Mouse (Mus musculus): Measurements from ENCODE around the gene Mtcl1. TPM values are rescaled to one million over a fixed set of nuclear protein-coding genes. Genes with fewer than 3 reads are reported as not detected.

Mtcl1 gene
- total and polyA plus RNA-seq, 3 experiments, result not detected

- TF ChIP-seq SMC3 (IDR thresholded peaks at IDR 0.05; ENCODE audit: low read depth, low read length) (peak; percentile 77), CHD2 (IDR thresholded peaks at IDR 0.05; ENCODE audit: low read length) (no peak), SIN3A (IDR thresholded peaks at IDR 0.05; ENCODE audit: low read length) (no peak), USF1 (IDR thresholded peaks at IDR 0.05; ENCODE audit: low read depth, low read length) (no peak), GABPA (IDR thresholded peaks at IDR 0.05; ENCODE audit: insufficient replicate concordance, low read depth, low read length) (no peak), RAD21 (IDR thresholded peaks at IDR 0.05; ENCODE audit: low read depth, low read length) (peak; percentile 37), CTCF (conservative IDR thresholded peaks at IDR 0.05 in 1 of 2, IDR thresholded peaks at IDR 0.05 in 1 of 2; ENCODE audit: low read depth in 2 of 2, low read length in 2 of 2) (peak; percentile 28 to 81; a peak in 2 of 4 replicates), ZNF384 (IDR thresholded peaks at IDR 0.05; ENCODE audit: low read depth, low read length) (no peak), MYC (IDR thresholded peaks at IDR 0.05; ENCODE audit: low read depth, low read length) (no peak), TBP (conservative IDR thresholded peaks at IDR 0.05; ENCODE audit: low read depth, low read length) (no peak)
- in situ Hi-C loops (cut with MboI; ENCODE audit: low pct_ligation_motif_present, low pct_unique_long_range_greater_than_20kb, low sequenced_read_pairs) (loop anchor here (5.0 to 10.0 kb wide), 2 partner anchors 248 to 341 kb away; no protein-coding TSS in a partner anchor), dilution Hi-C loops (cut with MboI; ENCODE audit: extremely low pct_ligation_motif_present, extremely low pct_unique_long_range_greater_than_20kb, low sequenced_read_pairs) (no loop called here)
- peaks cover 1% of the 10 kb centered on the region for H3K9me3 ChIP-seq (replicated peaks; ENCODE audit: low read length)
- H3K79me2 ChIP-seq (replicated peaks; ENCODE audit: control insufficient read depth, extremely low read depth, insufficient read depth, poor library complexity, severe bottlenecking), result no peaks in the 10 kb centered on the region
- no peak overlapping the region for H3K4me3 ChIP-seq (replicated peaks in 1 of 3; ENCODE audit: low read depth in 2 of 3, low read length in 2 of 3, poor library complexity in 1 of 3)
- H3K4me2 ChIP-seq (ENCODE audit: insufficient read depth, low read depth, poor library complexity, severe bottlenecking), result no peak overlapping the region; the same call in 1 of the 2 replicates
- peak; percentile 29 for DNase-seq (ENCODE audit: extremely low read depth)
- no peaks in the 10 kb centered on the region for H3K36me3 ChIP-seq (replicated peaks in 1 of 2; ENCODE audit: control insufficient read depth in 1 of 2, insufficient read depth in 1 of 2, low read length in 1 of 2)
- H3K4me1 ChIP-seq (ENCODE audit: control insufficient read depth in 1 of 2, insufficient read depth in 2 of 2), result peaks cover 0 to 3% of the 10 kb centered on the region in 2 experiments; a peak in 2 of 4 replicates
- no peak overlapping the region for H3K9ac ChIP-seq (ENCODE audit: insufficient read depth, low read depth)
- H3K27ac ChIP-seq (ENCODE audit: insufficient read depth, low read depth), result no peak overlapping the region
- H3K27me3 ChIP-seq (replicated peaks), result no peaks in the 10 kb centered on the region
These were observed 36.2 kb upstream of the Mtcl1 start for GRCm38 (mm10) chr17:66485742-66486141.

GRCm38 (mm10) chr17:66484965-66485364, 35.4 kb upstream of the Mtcl1 start:
- TF ChIP-seq HCFC1 (IDR thresholded peaks at IDR 0.05; ENCODE audit: low read depth, low read length), result no peak
- no peak for TF ChIP-seq ETS1 (conservative IDR thresholded peaks at IDR 0.05; ENCODE audit: low read depth, low read length)
- no peak for TF ChIP-seq MXI1 (IDR thresholded peaks at IDR 0.05; ENCODE audit: low read depth, low read length)
- TF ChIP-seq E2F4 (IDR thresholded peaks at IDR 0.05; ENCODE audit: insufficient replicate concordance, low read depth, low read length), result no peak
- H3K9me3 ChIP-seq (replicated peaks; ENCODE audit: low read length), result peaks cover 5% of the 10 kb centered on the region
- dilution Hi-C loops (cut with MboI; ENCODE audit: extremely low pct_ligation_motif_present, extremely low pct_unique_long_range_greater_than_20kb, low sequenced_read_pairs) (no loop called here), in situ Hi-C loops (cut with MboI; ENCODE audit: low pct_ligation_motif_present, low pct_unique_long_range_greater_than_20kb, low sequenced_read_pairs) (loop anchor here (5.0 to 10.0 kb wide), 2 partner anchors 248 to 340 kb away; no protein-coding TSS in a partner anchor)
- no peaks in the 10 kb centered on the region for H3K27me3 ChIP-seq (replicated peaks)
- H3K27ac ChIP-seq (ENCODE audit: insufficient read depth, low read depth), result no peak overlapping the region
- no peak overlapping the region for H3K9ac ChIP-seq (ENCODE audit: insufficient read depth, low read depth)
- H3K4me3 ChIP-seq (replicated peaks in 1 of 3; ENCODE audit: low read depth in 2 of 3, low read length in 2 of 3, poor library complexity in 1 of 3), result no peak overlapping the region
- peaks cover 0 to 3% of the 10 kb centered on the region in 2 experiments; a peak in 2 of 4 replicates for H3K4me1 ChIP-seq (ENCODE audit: control insufficient read depth in 1 of 2, insufficient read depth in 2 of 2)
- no peaks in the 10 kb centered on the region for H3K79me2 ChIP-seq (replicated peaks; ENCODE audit: control insufficient read depth, extremely low read depth, insufficient read depth, poor library complexity, severe bottlenecking)
- H3K4me2 ChIP-seq (ENCODE audit: insufficient read depth, low read depth, poor library complexity, severe bottlenecking), result no peak overlapping the region
- no peak for DNase-seq (ENCODE audit: extremely low read depth)
- H3K36me3 ChIP-seq (replicated peaks in 1 of 2; ENCODE audit: control insufficient read depth in 1 of 2, insufficient read depth in 1 of 2, low read length in 1 of 2), result no peaks in the 10 kb centered on the region

Measured in CH12.LX (cell line).